ENCODE assay signal across 8 mouse cellular contexts in genomic region chr4:134534124-134534886, GRCm38 (mm10). TPM values are rescaled to one million over a fixed set of nuclear protein-coding genes. Genes with fewer than 3 reads are reported as not detected.
A peak's percentile ranks its signal among the peaks of the same experiment; 100 is the strongest.
DNase-seq lines count a peak whose midpoint lies in the region; ATAC-seq and TF ChIP-seq lines count a peak whose summit lies in the region.

No protein-coding gene starts in this region.

- H3K4me3 ChIP-seq in liver, embryonic 12.5 days: peak overlapping the region; percentile 98
- H3K4me3 ChIP-seq in myocyte: peak overlapping the region; percentile 57

- H3ac ChIP-seq in myocyte (ENCODE audit: control insufficient read depth, insufficient read length): peak overlapping the region; percentile 57

- peaks cover 35% of the 10 kb centered on the region for H3K4me1 ChIP-seq in liver, embryonic 12.5 days

- H3K4me2 ChIP-seq in liver, embryonic 12.5 days: peak overlapping the region; percentile 96
- H3K4me2 ChIP-seq in myocyte (ENCODE audit: low read depth): peak overlapping the region; percentile 95

- H3K79me2 ChIP-seq in myocyte (ENCODE audit: control insufficient read depth, insufficient read depth): peaks cover 19% of the 10 kb centered on the region

- no peaks in the 10 kb centered on the region for H3K27me3 ChIP-seq in liver, embryonic 12.5 days (replicated peaks)
- H3K27me3 ChIP-seq in myocyte (ENCODE audit: control insufficient read depth, insufficient read depth, insufficient read length): no peaks in the 10 kb centered on the region

- H3K27ac ChIP-seq in liver, embryonic 12.5 days: peak overlapping the region; percentile 81

- intact Hi-C loops in gastrocnemius, postnatal 14 days (cut with DNase I; ENCODE audit: low total_unique reads): no loop called here

- DNase-seq in ovary, postnatal 36 days (ENCODE audit: low spot score): peak; percentile 72
- DNase-seq in ovary, postnatal 14 days (ENCODE audit: low spot score): no peak
- peak; percentile 62 to 64 for DNase-seq in cerebellum, postnatal 14 days
- peak; percentile 78 for DNase-seq in gastrocnemius, postnatal 14 days
- DNase-seq in testis, postnatal 10 days (ENCODE audit: low spot score): peak; percentile 87

- H3K9me3 ChIP-seq in liver, embryonic 12.5 days (replicated peaks): no peaks in the 10 kb centered on the region

- peaks cover 35% of the 10 kb centered on the region for H3K36me3 ChIP-seq in liver, embryonic 12.5 days
- H3K36me3 ChIP-seq in myocyte (ENCODE audit: control insufficient read depth, insufficient read depth): peaks cover 17% of the 10 kb centered on the region

- peak overlapping the region; percentile 95 for H3K9ac ChIP-seq in liver, embryonic 12.5 days

- WGBS in liver, embryonic 12.5 days (ENCODE audit: insufficient replicate concordance): under 1% methylated on average over 56 of the region's 57 CpGs

- TF ChIP-seq POLR2A in myocyte (IDR thresholded peaks at IDR 0.05; ENCODE audit: insufficient read length, low read depth): peak; percentile 47

- ATAC-seq in inflammation-experienced regulatory T-cells, adult 6 months: peak; percentile 69
- ATAC-seq in liver, embryonic 12.5 days: peak; percentile 74

TF ChIP-seq in myocyte, 11 proteins besides CTCF, POLR2A, EP300 and RAD21:
- TF ChIP-seq POLR2AphosphoS2 (IDR thresholded peaks at IDR 0.05; ENCODE audit: insufficient read length, low read depth) (no peak), MYOG (IDR thresholded peaks at IDR 0.05; ENCODE audit: control insufficient read depth in 1 of 3, insufficient read depth in 1 of 3, insufficient read length in 2 of 3, low read depth in 2 of 3) (no peak), MYOD1 (IDR thresholded peaks at IDR 0.05; ENCODE audit: control insufficient read depth in 1 of 3, insufficient read length in 2 of 3, low read depth in 2 of 3) (no peak), MAX (IDR thresholded peaks at IDR 0.05; ENCODE audit: low read depth) (no peak), TCF3 (IDR thresholded peaks at IDR 0.05; ENCODE audit: insufficient read length, low read depth) (no peak), USF1 (IDR thresholded peaks at IDR 0.05; ENCODE audit: low read depth) (no peak), CEBPB (IDR thresholded peaks at IDR 0.05; ENCODE audit: insufficient read depth, poor library complexity, severe bottlenecking) (no peak), SRF (IDR thresholded peaks at IDR 0.05; ENCODE audit: control insufficient read depth, insufficient read length, low read depth) (no peak), E2F4 (IDR thresholded peaks at IDR 0.05; ENCODE audit: insufficient read depth) (no peak), TCF12 (IDR thresholded peaks at IDR 0.05; ENCODE audit: insufficient read depth, poor library complexity, severe bottlenecking) (no peak), REST (IDR thresholded peaks at IDR 0.05; ENCODE audit: insufficient read depth, insufficient read length) (no peak)
TF ChIP-seq in myocyte: peak in this region for 0.

RNA-seq across cellular contexts. Expression of gene Mtfr1l, which starts 0.9 kb away (rescaled TPM):
- total RNA-seq in gastrocnemius, postnatal 14 days (2021): 100 to 1,000 TPM; 113 to 118 TPM
- polyA plus RNA-seq in inflammation-experienced regulatory T-cells, adult 6 months (2017; shearing (Covaris generic)): 100 to 1,000 TPM in 1 of 3 experiments, 10 to 100 TPM in 2; 64.7 to 110 (median 89.2) TPM
- 69.3 and 72.1 TPM in 2 replicates for polyA plus RNA-seq in liver, embryonic 12.5 days (2016; fragmentation: Nextera tagmentation; extraction: Ambion mirVana)
- polyA plus RNA-seq in myocyte (2012; fragmentation: generic; extraction: Trizol): 92.0 TPM

RNA-seq across cellular contexts. Expression of gene Selenon, which starts 17.7 kb away (rescaled TPM):
- total RNA-seq in gastrocnemius, postnatal 14 days (2021): 10 to 100 TPM; 16.4 to 18.5 TPM
- polyA plus RNA-seq in inflammation-experienced regulatory T-cells, adult 6 months (2017; shearing (Covaris generic)): under 1 TPM; 0.44 to 0.63 (median 0.63) TPM
- 12.5 and 14.1 TPM in 2 replicates for polyA plus RNA-seq in liver, embryonic 12.5 days (2016; fragmentation: Nextera tagmentation; extraction: Ambion mirVana)
- polyA plus RNA-seq in myocyte (2012; fragmentation: generic; extraction: Trizol): 35.7 TPM

RNA-seq across cellular contexts. Expression of gene Aunip, which starts 23.5 kb away (rescaled TPM):
- total RNA-seq in gastrocnemius, postnatal 14 days (2021): under 1 TPM; 0.29 to 0.86 TPM
- 1 to 10 TPM in 1 of 3 experiments, under 1 TPM in 2; 0.44 to 7.2 (median 0.94) TPM for polyA plus RNA-seq in inflammation-experienced regulatory T-cells, adult 6 months (2017; shearing (Covaris generic))
- polyA plus RNA-seq in liver, embryonic 12.5 days (2016; fragmentation: Nextera tagmentation; extraction: Ambion mirVana): 26.9 and 27.6 TPM in 2 replicates
- 2.3 TPM for polyA plus RNA-seq in myocyte (2012; fragmentation: generic; extraction: Trizol)

RNA-seq across cellular contexts. Expression of gene Paqr7, which starts 37.8 kb away (rescaled TPM):
- 1 to 10 TPM; 3.9 to 5.4 TPM for total RNA-seq in gastrocnemius, postnatal 14 days (2021)
- polyA plus RNA-seq in inflammation-experienced regulatory T-cells, adult 6 months (2017; shearing (Covaris generic)): 10 to 100 TPM; 22.5 to 35.0 (median 31.7) TPM
- polyA plus RNA-seq in liver, embryonic 12.5 days (2016; fragmentation: Nextera tagmentation; extraction: Ambion mirVana): 6.5 and 7.2 TPM in 2 replicates
- 9.5 TPM for polyA plus RNA-seq in myocyte (2012; fragmentation: generic; extraction: Trizol)
